Mouse (Mus musculus) heart, adult 18-20 months (tissue): ENCODE results near the gene Sept9. TPM values are rescaled to one million over a fixed set of nuclear protein-coding genes. Genes with fewer than 3 reads are reported as not detected.

ENCODE experiments used
- DNase-seq, 2 experiments: peaks; one replicate each; pipeline ENCODE4 v3.0.0; 2021 to 2022; ENCODE audit warnings: mixed read lengths in 1 of 2
- total RNA-seq, 2 experiments: library from RNA; stranded (reverse); gene quantifications; 2 replicates each; pipeline ENCODE4 v1.2.3; 2021

The Sept9 gene
- total RNA-seq, 2 experiments from 2014 or later, result 32.7 to 33.4 TPM

- DNase-seq, result no peak
Observed at GRCm38 (mm10) chr11:117291271-117292059, 92.0 kb downstream of the Sept9 start.

DNA sequence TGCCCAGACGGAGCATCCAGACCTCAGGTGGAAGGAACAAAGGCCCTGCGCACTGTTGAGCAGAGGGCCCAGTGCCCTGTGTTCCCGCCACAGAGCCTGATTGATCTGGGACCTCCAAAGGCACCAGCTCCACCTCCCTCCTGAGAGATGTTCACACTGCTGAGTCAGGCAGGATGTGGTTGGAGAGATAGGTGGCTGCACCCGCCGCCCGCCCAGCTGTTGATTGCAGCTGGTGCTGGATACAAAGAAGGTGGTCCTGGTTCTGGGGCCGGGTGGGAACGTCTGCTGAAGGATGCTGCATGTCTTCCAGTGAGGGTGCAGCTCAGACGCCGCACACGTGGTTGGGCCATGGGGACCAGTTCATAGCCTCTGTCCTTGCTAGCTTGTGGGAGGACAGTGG is 93.0 kb downstream of the Sept9 start:
- DNase-seq, result no peak

DNA sequence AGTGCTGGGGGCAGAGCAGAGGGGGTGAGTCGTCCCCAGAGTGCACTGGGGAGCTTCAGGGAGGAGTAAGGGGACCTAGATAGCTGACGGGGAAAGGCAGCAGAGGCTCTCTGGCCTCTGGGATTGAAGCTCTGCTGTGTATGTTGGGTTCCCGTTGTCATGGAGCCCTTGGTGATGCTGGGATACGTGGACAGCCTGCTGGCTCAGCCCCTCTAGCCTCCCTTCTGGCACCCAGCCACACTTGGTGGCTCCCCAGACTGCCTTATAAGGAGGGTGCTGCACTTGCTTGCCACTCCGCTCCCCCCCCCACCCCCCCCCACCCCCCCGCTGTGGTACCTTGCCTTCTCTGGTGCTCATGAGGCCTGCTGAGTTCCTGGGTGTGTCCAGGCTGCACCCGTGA is 95.8 kb downstream of the Sept9 start:
- DNase-seq, result no peak

GRCm38 (mm10) chr11:117296116-117296499 is 96.6 kb downstream of the Sept9 start:
- DNase-seq, result no peak

GRCm38 (mm10) chr11:117296500-117297189 is 97.2 kb downstream of the Sept9 start:
- no peak for DNase-seq

DNA sequence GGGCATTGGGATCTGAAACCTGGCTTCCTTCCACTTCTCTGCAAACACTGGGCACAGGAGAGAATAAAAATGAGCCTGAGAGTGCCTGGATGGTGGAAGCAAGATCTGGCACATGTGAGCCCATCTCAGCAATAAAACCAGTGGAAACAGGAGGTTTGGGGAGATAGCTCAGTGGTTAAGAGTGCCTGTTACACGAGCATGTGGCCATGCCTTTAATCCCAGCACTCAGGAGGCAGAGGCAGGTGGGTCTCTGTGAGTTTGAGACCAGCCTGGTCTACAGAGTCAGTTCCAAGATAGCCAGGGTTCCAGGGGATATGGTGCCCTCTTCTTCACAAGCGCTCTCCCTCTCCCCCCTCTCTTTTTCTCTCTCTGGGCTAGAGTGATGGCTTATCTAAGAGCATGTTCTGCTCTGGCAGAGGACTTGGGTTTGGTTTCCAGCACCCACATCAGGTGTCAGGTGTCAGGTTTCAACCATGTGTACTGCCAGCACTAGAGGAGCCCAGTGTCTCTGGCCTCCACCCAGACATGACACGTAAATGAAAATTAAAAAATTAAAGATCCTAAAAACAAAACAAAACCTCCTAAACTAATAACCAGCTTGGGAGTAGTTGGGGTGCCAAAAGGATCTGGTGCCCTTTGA is 97.8 kb downstream of the Sept9 start:
- peak in 1 of 2 experiments; percentile 26 for DNase-seq

GRCm38 (mm10) chr11:117299741-117300140 is 100.3 kb downstream of the Sept9 start:
- DNase-seq, result no peak

DNA sequence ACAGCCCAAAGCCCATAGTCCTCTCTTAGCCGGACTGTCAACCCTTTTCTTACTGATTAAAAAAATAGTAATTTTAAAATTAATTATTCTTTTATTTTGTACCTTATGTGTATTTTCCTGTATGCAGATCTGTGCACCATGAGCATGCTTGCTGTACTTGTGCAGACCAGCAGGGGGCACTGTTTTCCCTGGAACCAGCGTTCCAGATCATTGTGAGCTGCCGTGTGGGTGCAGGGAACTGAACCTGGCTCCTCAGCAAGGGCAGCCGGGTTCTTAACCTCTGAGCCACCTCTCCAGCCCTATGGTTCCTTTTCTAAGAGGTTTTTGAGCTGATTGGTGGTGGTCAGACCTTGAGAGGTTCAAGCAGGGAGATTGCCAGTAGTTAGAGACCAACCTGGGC is 101.3 kb downstream of the Sept9 start:
- DNase-seq, result no peak

GRCm38 (mm10) chr11:117301716-117302115 is 102.3 kb downstream of the Sept9 start:
- no peak for DNase-seq

DNA sequence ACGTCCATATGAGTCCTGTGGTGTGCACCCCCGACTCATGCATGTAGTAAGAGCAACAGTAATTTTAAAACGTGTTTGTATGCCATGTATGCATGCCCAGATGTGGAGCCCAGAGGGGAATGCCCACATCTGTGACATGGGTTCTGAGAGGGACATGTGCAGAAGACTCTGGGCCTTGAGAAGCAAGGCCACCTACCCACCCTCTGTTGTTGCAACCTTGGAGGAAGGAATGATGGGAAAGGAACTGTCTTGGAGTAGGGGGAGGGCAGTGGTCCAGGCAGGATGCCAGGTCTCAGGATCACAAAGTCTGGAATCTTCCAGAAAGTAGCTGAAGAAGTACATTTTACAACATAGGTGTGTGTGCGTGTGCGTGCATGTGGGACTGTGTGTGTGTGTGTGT is 102.9 kb downstream of the Sept9 start:
- DNase-seq, result no peak

- no peak for DNase-seq
Observed at GRCm38 (mm10) chr11:117305509-117306188, 106.2 kb downstream of the Sept9 start.

DNA sequence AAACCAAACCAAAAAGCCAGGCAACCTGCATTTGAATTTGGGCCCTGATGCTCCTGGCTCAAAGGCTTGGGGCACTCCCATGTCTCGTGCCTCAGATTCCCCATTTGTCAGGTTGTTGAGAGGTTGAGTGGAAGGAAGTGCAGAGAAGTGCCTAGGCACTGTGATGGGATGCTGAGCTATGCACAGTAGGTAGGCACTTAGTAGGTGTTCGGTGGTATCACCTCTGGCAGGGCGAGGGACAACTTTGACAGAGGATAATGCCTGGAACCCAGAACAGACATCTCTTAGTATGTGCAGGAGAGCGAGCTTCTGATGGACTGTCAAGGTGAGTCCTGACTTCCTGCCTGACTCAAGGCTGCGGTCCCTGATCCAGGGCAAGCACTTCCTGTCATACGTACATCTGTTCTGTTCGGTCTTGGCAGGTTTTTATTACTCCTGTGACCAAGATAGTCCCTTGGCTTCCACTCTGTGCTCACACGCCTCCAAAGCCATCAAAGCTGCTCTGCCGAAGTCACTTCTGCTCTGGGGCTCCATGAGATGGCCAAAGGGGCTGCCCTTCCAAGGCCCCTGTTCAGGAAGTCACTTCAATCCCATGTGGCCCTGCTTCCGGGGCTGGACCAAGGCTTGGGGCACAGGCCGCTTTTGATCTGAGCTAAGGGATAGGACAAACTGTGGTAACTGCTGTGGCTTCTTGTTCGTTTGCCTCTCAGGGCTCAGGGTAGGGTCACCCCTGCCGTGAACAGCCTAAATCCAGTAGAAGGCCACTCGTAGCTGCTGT is 107.0 kb downstream of the Sept9 start:
- DNase-seq, result peak in 1 of 2 experiments; percentile 41

DNA sequence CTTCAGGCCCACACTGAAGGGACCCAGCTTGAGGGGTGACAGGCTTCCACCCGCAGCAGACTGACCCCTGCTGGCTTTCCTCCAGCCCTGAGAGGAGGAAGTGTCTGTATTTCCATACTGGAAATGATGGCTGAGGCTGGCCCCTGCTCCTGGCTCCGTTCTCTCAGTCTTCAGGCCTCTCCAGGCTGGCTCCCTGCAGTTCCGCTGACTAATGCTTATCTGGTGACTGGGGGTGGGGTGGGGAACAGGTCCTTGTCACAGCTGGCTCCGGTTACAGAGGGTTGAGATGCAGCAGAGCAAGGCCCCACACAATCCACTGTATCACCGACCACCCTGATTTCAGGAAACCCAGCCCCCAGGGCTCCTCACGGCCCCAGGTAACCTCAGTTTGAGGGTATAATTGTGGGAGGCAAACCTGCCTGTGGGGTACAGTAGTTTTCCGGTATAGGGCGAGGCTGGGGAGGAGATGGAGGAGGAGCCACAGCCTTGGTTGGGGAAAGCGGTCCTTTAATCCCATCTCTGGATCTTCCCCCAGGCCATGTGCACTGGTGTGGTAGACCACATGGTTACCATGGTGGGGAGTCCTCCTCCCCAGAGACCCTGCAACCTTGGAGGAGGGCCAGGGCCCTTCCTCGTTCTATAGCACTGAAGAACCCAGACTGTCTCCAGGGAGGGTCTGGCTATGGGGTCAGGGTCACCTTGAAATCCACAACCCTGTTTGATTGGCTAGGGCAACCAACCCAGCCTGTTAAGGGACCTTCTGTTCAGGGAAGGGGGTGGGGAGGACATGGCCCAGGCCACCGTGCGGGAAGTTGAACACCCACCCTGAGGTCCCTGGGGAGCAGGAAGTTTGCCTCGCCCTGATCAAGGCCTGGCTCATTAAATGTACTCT is 108.7 kb downstream of the Sept9 start:
- DNase-seq, result peak in 1 of 2 experiments; percentile 56

- peak in 1 of 2 experiments; percentile 30 for DNase-seq
Observed at GRCm38 (mm10) chr11:117309108-117309917, 109.9 kb downstream of the Sept9 start.

- DNase-seq, result peak; percentile 70 to 78
Observed at GRCm38 (mm10) chr11:117309918-117310287, 110.4 kb downstream of the Sept9 start.

DNA sequence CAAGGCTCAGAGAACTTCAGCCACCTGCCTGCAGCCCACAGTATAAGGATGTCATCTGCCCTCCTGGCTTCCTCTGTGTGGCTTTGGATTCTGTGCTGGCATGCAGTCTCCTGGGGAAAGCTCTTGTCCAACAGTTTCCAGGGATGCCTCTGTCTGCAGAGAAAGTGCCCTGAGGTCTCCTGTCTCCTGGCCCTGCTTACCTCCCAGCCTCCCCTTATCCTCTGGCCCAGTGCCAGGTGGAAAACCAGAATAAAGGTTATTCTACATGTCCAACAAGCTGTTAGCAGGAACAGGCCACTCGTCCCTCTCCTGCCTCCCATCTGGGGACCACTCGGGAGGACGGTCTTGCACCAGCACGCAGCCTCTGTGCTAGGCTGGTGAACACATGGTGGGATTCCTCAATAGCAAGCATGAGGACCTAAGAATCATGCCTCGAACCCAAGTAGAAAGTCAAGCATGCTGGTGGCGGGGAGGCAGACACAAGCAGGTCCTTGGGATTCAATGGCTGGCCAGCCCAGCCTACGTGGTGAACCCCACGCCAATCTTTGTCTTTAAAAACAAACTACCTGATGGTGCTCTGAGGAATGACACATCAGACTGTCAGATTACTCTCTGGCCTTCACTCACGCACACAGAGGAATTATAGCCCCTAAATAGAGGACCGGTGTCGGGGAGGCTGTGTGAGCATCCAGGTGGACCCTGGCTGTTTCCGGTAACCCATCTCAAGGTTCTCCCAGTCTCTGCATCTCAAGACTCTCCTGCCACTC is 111.1 kb downstream of the Sept9 start:
- peak in 1 of 2 experiments; percentile 55 for DNase-seq

- peak; percentile 89 to 93 for DNase-seq
Observed at GRCm38 (mm10) chr11:117311127-117311800, 111.8 kb downstream of the Sept9 start.
